Mouse (Mus musculus) thymus, adult 2 months (tissue): ENCODE results near the gene Natd1. TPM values are rescaled to one million over a fixed set of nuclear protein-coding genes. Genes with fewer than 3 reads are reported as not detected.
"Not testable (repeated sequence)": the region's sequence is repeated elsewhere in the genome, so short reads cannot be mapped to it uniquely, and the experiment has no call there.

Experiments
- DNase-seq: peaks from one replicate; pipeline ENCODE4 v3.0.0; 2021
- H3K27ac ChIP-seq: fragments of 200-500 bp; 2 replicates; pipeline ENCODE4 v1.5.1; 2012; ENCODE audit warnings: low read length, control low read depth; ENCODE audit not compliant: control insufficient read depth, insufficient read depth
- H3K27me3 ChIP-seq: fragments of 200-500 bp; 2 replicates; pipeline ENCODE4 v1.6.1; 2012; ENCODE audit warnings: mild to moderate bottlenecking, low read length, moderate library complexity, mixed read lengths; ENCODE audit not compliant: control insufficient read depth, insufficient read depth
- H3K36me3 ChIP-seq: fragments of 200-500 bp; 2 replicates; pipeline ENCODE4 v1.6.1; 2012; ENCODE audit warnings: mild to moderate bottlenecking, low read length, moderate library complexity; ENCODE audit not compliant: control insufficient read depth, insufficient read depth
- H3K4me1 ChIP-seq: fragments of 200-500 bp; replicated peaks from 2 replicates; pipeline ENCODE4 v1.6.1; 2012; ENCODE audit warnings: low read length; ENCODE audit not compliant: control insufficient read depth, insufficient read depth
- H3K4me3 ChIP-seq: fragments of 200-500 bp; 2 replicates; pipeline ENCODE4 v1.5.1; 2012; ENCODE audit warnings: mild to moderate bottlenecking, low read length, control low read depth, moderate library complexity; ENCODE audit not compliant: control insufficient read depth, insufficient read depth
- CTCF ChIP-seq: fragments of 200-500 bp; IDR thresholded peaks from 2 replicates; pipeline ENCODE4 v1.5.1; 2012; ENCODE audit warnings: mild to moderate bottlenecking, control low read depth, low read length, moderate library complexity, borderline replicate concordance; ENCODE audit not compliant: control insufficient read depth, poor library complexity, insufficient read depth; ENCODE audit errors: extremely low read depth
- POLR2A ChIP-seq: fragments of 200-500 bp; IDR thresholded peaks from 2 replicates; pipeline ENCODE4 v1.6.1; 2012; ENCODE audit warnings: mild to moderate bottlenecking, low read length, control low read depth, moderate library complexity; ENCODE audit not compliant: control insufficient read depth, poor library complexity, insufficient read depth; ENCODE audit errors: extremely low read depth
- WGBS: fragments of 180-500 bp; shearing (Covaris S2); methylation state at CpG from one replicate; pipeline ENCODE4 v1.1.7; 2018; 5-methylcytosine and 5-hydroxymethylcytosine counted together
- polyA plus RNA-seq: library from polyadenylated mRNA; depleted of rRNA; stranded (reverse); fragments of >200 nt; gene quantifications from 2 replicates; pipeline ENCODE4 v1.2.3, GENCODE M21; 2012

The Natd1 gene
- polyA plus RNA-seq, 1 experiment, result 62.9 TPM

- no peak for DNase-seq
- Histone ChIP-seq H3K27me3 (no peaks in the 10 kb centered on the region), H3K36me3 (no peaks in the 10 kb centered on the region), H3K4me1 (peaks cover 2% of the 10 kb centered on the region), H3K27ac (no peak overlapping the region), H3K4me3 (no peak overlapping the region)
- over 99% methylated on average over 4 of the region's 4 CpGs for WGBS
- TF ChIP-seq CTCF (no peak), POLR2A (no peak)
Observed at GRCm38 (mm10) chr11:60880559-60880958, 34.0 kb downstream of the Natd1 start.

- peak; percentile 51 for DNase-seq
- H3K27me3 ChIP-seq, result no peaks in the 10 kb centered on the region
- peaks cover 9% of the 10 kb centered on the region for H3K4me1 ChIP-seq
- TF ChIP-seq POLR2A, result no peak
- TF ChIP-seq CTCF, result no peak
- H3K27ac ChIP-seq, result peak overlapping the region; percentile 85
- H3K36me3 ChIP-seq, result no peaks in the 10 kb centered on the region
- H3K4me3 ChIP-seq, result peak overlapping the region; percentile 72
- WGBS, result 2% methylated on average over 11 of the region's 11 CpGs
Observed at GRCm38 (mm10) chr11:60879423-60879822, 35.1 kb downstream of the Natd1 start.

- TF ChIP-seq POLR2A (peak; percentile 67), CTCF (0 out of 2 replicates have a peak, but pooled peaks have one; percentile 6)
- Histone ChIP-seq H3K36me3 (no peaks in the 10 kb centered on the region), H3K4me1 (peaks cover 14% of the 10 kb centered on the region), H3K27me3 (no peaks in the 10 kb centered on the region), H3K27ac (peak within 1 kb of the TSS; percentile 85), H3K4me3 (peak within 1 kb of the TSS; percentile 73)
- under 1% methylated on average over 62 of the region's 62 CpGs for WGBS
- peak; percentile 94 for DNase-seq
Observed at GRCm38 (mm10) chr11:60878675-60879294, 35.8 kb downstream of the Natd1 start, which contains the start of gene Tmem11. Gene Tmem11 (minus strand): TSS chr11:60879272.

GRCm38 (mm10) chr11:60878056-60878612, 36.4 kb downstream of the Natd1 start:
- TF ChIP-seq CTCF (no peak), POLR2A (no peak)
- H3K4me1 ChIP-seq, result peaks cover 19% of the 10 kb centered on the region
- H3K36me3 ChIP-seq, result no peaks in the 10 kb centered on the region
- no peaks in the 10 kb centered on the region for H3K27me3 ChIP-seq
- H3K4me3 ChIP-seq, result peak overlapping the region; percentile 73
- DNase-seq, result peak; percentile 53
- H3K27ac ChIP-seq, result no peak overlapping the region
- under 1% methylated on average over 52 of the region's 52 CpGs for WGBS

GRCm38 (mm10) chr11:60873101-60873500, 41.4 kb downstream of the Natd1 start:
- Histone ChIP-seq H3K36me3 (no peaks in the 10 kb centered on the region), H3K4me1 (peaks cover 24% of the 10 kb centered on the region), H3K27ac (peak overlapping the region; percentile 8), H3K4me3 (no peak overlapping the region), H3K27me3 (no peaks in the 10 kb centered on the region)
- 62% methylated on average over 6 of the region's 6 CpGs for WGBS
- no peak for DNase-seq
- TF ChIP-seq POLR2A, result no peak
- 0 out of 2 replicates have a peak, but pooled peaks have one; percentile 23 for TF ChIP-seq CTCF

- 93% methylated on average over 4 of the region's 4 CpGs for WGBS
- H3K4me3 ChIP-seq, result no peak overlapping the region
- no peaks in the 10 kb centered on the region for H3K27me3 ChIP-seq
- H3K36me3 ChIP-seq, result no peaks in the 10 kb centered on the region
- no peak overlapping the region for H3K27ac ChIP-seq
- TF ChIP-seq CTCF (no peak), POLR2A (no peak)
- peaks cover 22% of the 10 kb centered on the region for H3K4me1 ChIP-seq
- no peak for DNase-seq
Observed at GRCm38 (mm10) chr11:60871409-60871808, 43.1 kb downstream of the Natd1 start.

- DNase-seq, H3K4me3 ChIP-seq, H3K36me3 ChIP-seq, H3K27ac ChIP-seq, H3K27me3 ChIP-seq: not testable (repeated sequence)
- 92% methylated on average over 6 of the region's 6 CpGs for WGBS
- peaks cover 16% of the 10 kb centered on the region for H3K4me1 ChIP-seq
Observed at GRCm38 (mm10) chr11:60869471-60869870, 45.1 kb downstream of the Natd1 start.
